Mouse (Mus musculus) midbrain, embryonic 14.5 days (tissue): Measurements from ENCODE around the gene Vmn1r17. TPM values are rescaled to one million over a fixed set of nuclear protein-coding genes. Genes with fewer than 3 reads are reported as not detected.
"Not testable (repeated sequence)": the region's sequence is repeated elsewhere in the genome, so short reads cannot be mapped to it uniquely, and the experiment has no call there.

Source experiments
- ATAC-seq: fragments of 200-750 bp; cut with Nextera tagmentation; 2 replicates; pipeline ENCODE4 v1.8.0; 2017; ENCODE audit warnings: moderate number of reproducible peaks, moderate library complexity; ENCODE audit not compliant: low FRiP score, low TSS enrichment
- DNase-seq: peaks from one replicate; pipeline ENCODE4 v3.0.0-alpha.2; 2015
- H3K27ac ChIP-seq: fragments of 300-500 bp; sonication (generic); replicated peaks from 2 replicates; pipeline ENCODE4 v1.5.1; 2014; ENCODE audit warnings: mild to moderate bottlenecking, low read depth, low read length, moderate library complexity
- H3K27me3 ChIP-seq: fragments of 300-500 bp; sonication (generic); 2 replicates; pipeline ENCODE4 v1.6.1; 2014; ENCODE audit warnings: low read length, control low read depth, mixed read lengths; ENCODE audit not compliant: control insufficient read depth, insufficient read depth
- H3K36me3 ChIP-seq: fragments of 300-500 bp; sonication (generic); 2 replicates; pipeline ENCODE4 v1.6.1; 2014; ENCODE audit warnings: low read length, control low read depth; ENCODE audit not compliant: control insufficient read depth, insufficient read depth
- H3K4me1 ChIP-seq: fragments of 300-500 bp; sonication (generic); 2 replicates; pipeline ENCODE4 v1.6.1; 2014; ENCODE audit warnings: mild to moderate bottlenecking, antibody characterized with exemption, low read length, control low read depth; ENCODE audit not compliant: control insufficient read depth, insufficient read depth
- H3K4me2 ChIP-seq: fragments of 300-500 bp; sonication (generic); 2 replicates; pipeline ENCODE4 v1.6.1; 2014; ENCODE audit warnings: mild to moderate bottlenecking, low read length, moderate library complexity
- H3K4me3 ChIP-seq: fragments of 300-500 bp; sonication (generic); replicated peaks from 2 replicates; pipeline ENCODE4 v1.5.1; 2014; ENCODE audit warnings: low read depth, low read length
- H3K9ac ChIP-seq: fragments of 300-500 bp; sonication (generic); replicated peaks from 2 replicates; pipeline ENCODE4 v1.6.1; 2014; ENCODE audit warnings: mild to moderate bottlenecking, low read length, moderate library complexity
- H3K9me3 ChIP-seq: fragments of 300-500 bp; sonication (generic); 2 replicates; pipeline ENCODE4 v1.6.1; 2016; ENCODE audit warnings: low read length, control low read depth, mixed read lengths; ENCODE audit not compliant: control insufficient read depth
- WGBS: fragments of 180-500 bp; shearing (Covaris S2); extraction: QIAGEN DNeasy Blood & Tissue Kit; methylation state at CpG from one replicate; pipeline ENCODE4 v1.1.7; 2014; 5-methylcytosine and 5-hydroxymethylcytosine counted together
- polyA plus RNA-seq: library from polyadenylated mRNA; unstranded; fragments of >200 nt; fragmentation: Nextera tagmentation; extraction: Ambion mirVana; gene quantifications from 2 replicates; pipeline ENCODE4 v1.2.1, GENCODE M21; 2014

Gene Vmn1r17
- not detected in 2 replicates for polyA plus RNA-seq

DNA sequence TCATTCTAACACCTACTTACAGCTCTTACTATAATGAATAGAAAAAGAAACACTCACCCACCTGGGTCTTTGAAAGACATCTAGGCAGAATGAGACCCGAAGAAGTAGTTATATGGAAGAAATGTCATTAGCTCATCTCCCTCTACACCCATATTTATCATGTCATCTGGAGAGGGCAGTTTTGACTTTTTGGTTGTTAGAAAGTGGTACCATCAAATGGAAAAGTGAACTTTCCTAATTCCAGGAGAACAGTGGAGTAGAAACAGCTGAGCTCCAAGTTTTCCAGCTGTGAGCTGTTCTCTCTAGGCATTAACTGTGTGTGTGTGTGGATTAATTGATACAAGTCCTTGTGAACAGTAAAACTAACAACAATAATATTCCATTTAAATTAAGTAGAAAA lies at the start of gene Vmn1r17:
Gene Vmn1r17, minus strand, starts transcription at position 101 of the 400 bp plus-strand sequence.
- no peak for DNase-seq
- 92% methylated on average over 1 of the region's 1 CpGs for WGBS
- H3K9me3 ChIP-seq: no peaks in the 10 kb centered on the region
- no peak within 1 kb of the TSS for H3K9ac ChIP-seq
- no peak for ATAC-seq
- H3K27ac ChIP-seq: no peak within 1 kb of the TSS
- no peak within 1 kb of the TSS for H3K4me2 ChIP-seq
- H3K4me1 ChIP-seq: no peaks in the 10 kb centered on the region
- no peaks in the 10 kb centered on the region for H3K27me3 ChIP-seq
- H3K4me3 ChIP-seq: no peak within 1 kb of the TSS
- H3K36me3 ChIP-seq: no peaks in the 10 kb centered on the region

DNA sequence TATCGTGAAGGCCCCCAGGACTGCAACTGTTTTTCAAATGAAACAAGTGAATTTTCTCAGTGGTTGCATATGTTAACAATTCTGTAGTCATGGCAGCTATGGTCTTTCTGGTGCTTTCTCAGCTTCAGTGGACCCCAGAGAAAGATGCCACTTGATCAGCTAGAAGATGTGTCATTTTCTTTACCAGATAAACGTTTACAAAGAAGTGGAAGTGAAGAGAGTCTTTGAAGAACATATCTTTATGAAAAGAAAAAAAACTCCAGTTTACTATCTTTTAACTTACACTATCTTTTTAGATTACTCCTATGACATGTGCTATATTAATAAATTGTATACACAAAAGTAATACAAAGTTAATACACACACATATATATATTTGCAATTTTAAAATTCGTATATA lies 40.0 kb upstream of the Vmn1r17 start, which contains the start of gene Vmn1r19:
Gene Vmn1r19, plus strand, starts transcription at position 301 of the 400 bp plus-strand sequence.
- not testable (repeated sequence) for H3K36me3 ChIP-seq, H3K4me2 ChIP-seq, H3K9ac ChIP-seq, H3K4me1 ChIP-seq, ATAC-seq, H3K27me3 ChIP-seq, H3K27ac ChIP-seq, H3K9me3 ChIP-seq, H3K4me3 ChIP-seq, DNase-seq
- 72% methylated on average over 3 of the region's 3 CpGs for WGBS

DNA sequence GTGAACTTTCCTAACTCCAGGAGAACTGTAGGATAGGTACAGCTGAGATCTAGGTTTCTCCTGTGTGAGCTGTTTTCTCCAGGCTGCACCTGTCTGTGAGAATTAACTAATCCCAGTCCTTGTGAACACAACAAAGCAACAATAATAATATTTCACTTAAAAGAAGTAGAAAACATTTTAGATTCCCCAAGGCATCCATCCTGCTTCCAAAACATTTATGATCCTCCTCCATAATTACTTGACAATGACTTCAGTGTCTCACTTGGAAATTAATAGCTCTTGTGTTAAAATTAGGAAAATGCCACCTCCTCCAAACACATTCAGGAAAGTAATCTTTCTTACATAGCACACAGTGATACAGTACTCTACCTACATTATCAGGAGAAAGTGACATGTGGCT lies 32.2 kb upstream of the Vmn1r17 start, which contains the start of gene Vmn1r18:
Gene Vmn1r18, minus strand, starts transcription at position 101 of the 400 bp plus-strand sequence.
- Histone ChIP-seq H3K27ac (no peak within 1 kb of the TSS), H3K4me2 (no peak within 1 kb of the TSS)

GRCm38 (mm10) chr6:57367496-57367895 lies 4.0 kb upstream of the Vmn1r17 start:
- 87% methylated on average over 1 of the region's 1 CpGs for WGBS
- Histone ChIP-seq H3K27me3 (no peaks in the 10 kb centered on the region), H3K4me1 (no peaks in the 10 kb centered on the region), H3K4me3 (no peak overlapping the region), H3K27ac (no peak overlapping the region), H3K4me2 (no peak overlapping the region), H3K9me3 (no peaks in the 10 kb centered on the region), H3K9ac (no peak overlapping the region), H3K36me3 (no peaks in the 10 kb centered on the region)
- DNase-seq (no peak), ATAC-seq (no peak)

More for the DNA sequence above, 32.2 kb upstream of the Vmn1r17 start, which contains the start of gene Vmn1r18:
- DNase-seq (no peak), ATAC-seq (no peak)
- no peaks in the 10 kb centered on the region for H3K9me3 ChIP-seq
- H3K27me3 ChIP-seq: no peaks in the 10 kb centered on the region
- no peaks in the 10 kb centered on the region for H3K36me3 ChIP-seq
- no peaks in the 10 kb centered on the region for H3K4me1 ChIP-seq
- no peak within 1 kb of the TSS for H3K4me3 ChIP-seq
- no peak within 1 kb of the TSS for H3K9ac ChIP-seq

DNA sequence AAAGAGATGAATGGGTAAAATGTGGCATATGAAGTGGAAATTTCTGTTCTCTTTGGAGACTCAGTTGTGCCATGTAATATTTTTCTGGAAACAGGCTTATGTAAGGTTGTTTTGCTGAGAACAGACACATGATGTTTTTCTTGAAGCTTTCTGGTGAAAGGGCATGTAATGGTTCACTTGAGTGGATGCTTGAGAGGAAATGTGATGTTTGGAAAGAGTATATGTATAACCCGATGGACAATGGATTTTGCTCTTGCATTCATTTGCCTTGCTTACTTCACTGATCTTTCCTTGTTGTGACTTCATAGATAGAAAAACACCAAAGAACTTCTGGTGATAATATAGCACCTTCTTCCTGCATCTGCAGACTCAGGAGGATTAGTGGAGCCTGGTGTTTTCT lies 2.3 kb upstream of the Vmn1r17 start:
- not testable (repeated sequence) for H3K36me3 ChIP-seq, H3K4me1 ChIP-seq, DNase-seq, H3K27ac ChIP-seq, H3K4me3 ChIP-seq, H3K9me3 ChIP-seq, H3K4me2 ChIP-seq, ATAC-seq, H3K9ac ChIP-seq, H3K27me3 ChIP-seq
- 92% methylated on average over 1 of the region's 1 CpGs for WGBS

DNA sequence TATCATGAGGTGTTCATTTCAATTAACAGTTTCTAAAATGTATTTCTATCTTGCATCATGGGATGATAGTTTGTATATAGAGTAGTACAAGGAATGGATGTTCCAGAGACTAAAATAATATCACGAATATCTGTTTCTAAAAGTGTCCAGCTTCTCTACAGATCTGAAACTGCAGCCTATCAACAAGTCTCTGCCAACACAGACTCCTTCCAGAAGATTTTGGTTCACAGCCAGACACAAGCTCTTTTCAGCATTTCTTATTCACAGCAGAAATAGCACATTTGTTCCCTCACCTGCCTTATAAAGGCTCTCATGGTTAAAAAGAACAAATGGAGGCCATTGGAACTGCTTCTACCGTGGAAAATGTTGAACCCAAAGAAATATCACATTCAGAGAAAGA lies 6.7 kb downstream of the Vmn1r17 start:
- Histone ChIP-seq H3K9me3 (no peaks in the 10 kb centered on the region), H3K4me3 (no peak overlapping the region), H3K4me1 (no peaks in the 10 kb centered on the region), H3K27me3 (no peaks in the 10 kb centered on the region), H3K9ac (no peak overlapping the region), H3K36me3 (no peaks in the 10 kb centered on the region), H3K27ac (no peak overlapping the region), H3K4me2 (no peak overlapping the region)
- ATAC-seq (no peak), DNase-seq (no peak)
- WGBS: 80% methylated on average over 2 of the region's 2 CpGs

DNA sequence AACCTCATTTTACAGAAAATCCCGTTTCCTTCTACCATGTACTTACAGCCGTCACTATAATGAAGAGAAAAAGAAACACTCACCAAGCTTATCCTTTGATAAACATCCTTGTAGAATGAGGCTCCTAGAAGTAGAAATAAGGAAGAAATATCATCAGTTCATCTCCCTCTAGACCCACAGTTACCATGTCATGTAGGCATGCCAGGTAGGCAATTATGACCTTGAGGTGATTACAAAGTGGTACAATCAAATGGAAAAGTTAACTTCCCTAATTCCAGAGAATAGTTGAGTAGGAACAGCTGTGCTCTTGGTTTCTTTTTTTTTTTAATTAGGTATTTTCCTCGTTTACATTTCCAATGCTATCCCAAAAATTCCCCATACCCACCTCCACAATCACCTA lies 34.1 kb downstream of the Vmn1r17 start, which contains the start of gene Vmn1r16:
Gene Vmn1r16, minus strand, starts transcription at position 101 of the 400 bp plus-strand sequence.
- Histone ChIP-seq H3K4me1 (no peaks in the 10 kb centered on the region), H3K4me2 (no peak within 1 kb of the TSS), H3K9me3 (no peaks in the 10 kb centered on the region), H3K27ac (no peak within 1 kb of the TSS), H3K4me3 (no peak within 1 kb of the TSS), H3K27me3 (no peaks in the 10 kb centered on the region), H3K36me3 (no peaks in the 10 kb centered on the region), H3K9ac (no peak within 1 kb of the TSS)
- ATAC-seq (no peak), DNase-seq (no peak)
- 74% methylated on average over 3 of the region's 3 CpGs for WGBS

DNA sequence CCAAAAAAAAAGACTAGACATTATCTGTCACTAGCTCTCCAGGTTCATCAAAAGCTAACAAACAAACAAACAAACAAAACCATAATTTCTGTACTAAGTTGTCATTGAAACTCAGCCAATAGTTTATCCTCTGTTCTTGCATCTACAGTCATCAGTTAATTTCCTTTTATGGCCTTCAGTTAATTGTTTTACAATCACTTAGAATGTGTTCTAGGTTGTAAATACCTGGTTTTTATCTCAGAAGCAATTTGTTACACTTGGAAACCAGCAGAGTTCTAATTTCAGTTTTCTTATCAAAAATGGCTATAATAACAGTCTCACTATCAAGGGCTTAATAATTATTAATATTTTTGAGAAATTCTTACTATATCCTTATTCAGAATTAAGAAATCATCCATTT lies 37.4 kb downstream of the Vmn1r17 start:
- no peak for ATAC-seq
- Histone ChIP-seq H3K9ac (no peak overlapping the region), H3K9me3 (no peaks in the 10 kb centered on the region), H3K4me3 (no peak overlapping the region), H3K36me3 (no peaks in the 10 kb centered on the region), H3K27ac (no peak overlapping the region), H3K4me1 (no peaks in the 10 kb centered on the region), H3K4me2 (no peak overlapping the region), H3K27me3 (no peaks in the 10 kb centered on the region)
- DNase-seq: no peak
